9 mouse cellular contexts compared by ENCODE assay signal in genomic region chr17:78401713-78402112, GRCm38 (mm10). TPM values are rescaled to one million over a fixed set of nuclear protein-coding genes. Genes with fewer than 3 reads are reported as not detected.
A peak's percentile ranks its signal among the peaks of the same experiment; 100 is the strongest.
DNase-seq lines count a peak whose midpoint lies in the region; ATAC-seq and TF ChIP-seq lines count a peak whose summit lies in the region.
"Had no signal": no experiment of that assay in that cellular context is flagged by ENCODE, and none has a peak within 500 bp of the region (broad histone marks: within the 10 kb centered on the region; RNA-seq: fewer than 3 reads in every experiment).

No protein-coding gene starts in this region.

- H3K27ac ChIP-seq in lung, embryonic 14.5 days (ENCODE audit: low read depth) = no peak overlapping the region
- H3K27ac ChIP-seq in layer of hippocampus, adult 2 months = no peak overlapping the region

- 53% methylated on average over 4 of the region's 4 CpGs for WGBS in lung, embryonic 14.5 days
- 35% methylated on average over 4 of the region's 4 CpGs for WGBS in lung, adult 2 months

- no peak overlapping the region for H3K9ac ChIP-seq in lung, embryonic 14.5 days

- no peak overlapping the region for H3K4me2 ChIP-seq in lung, embryonic 14.5 days

- no peak for TF ChIP-seq POLR2A in lung, adult 2 months (IDR thresholded peaks at IDR 0.05; ENCODE audit: borderline replicate concordance, extremely low read depth, low read depth, low read length)

- H3K9me3 ChIP-seq in lung, embryonic 14.5 days (ENCODE audit: low read depth, low read length) = no peaks in the 10 kb centered on the region

- H3K4me3 ChIP-seq in lung, embryonic 14.5 days (ENCODE audit: low read depth, low read length) = no peak overlapping the region
- H3K4me3 ChIP-seq in lung, adult 2 months (replicated peaks; ENCODE audit: extremely low read depth, low read depth, low read length) = no peak overlapping the region
- H3K4me3 ChIP-seq in layer of hippocampus, adult 2 months = no peak overlapping the region

- peaks cover 10% of the 10 kb centered on the region; the same call in 1 of the 2 replicates for H3K4me1 ChIP-seq in lung, embryonic 14.5 days (ENCODE audit: insufficient read depth)
- peaks cover 10% of the 10 kb centered on the region for H3K4me1 ChIP-seq in lung, adult 2 months (ENCODE audit: control insufficient read depth, insufficient read depth, low read length)

- no peaks in the 10 kb centered on the region for H3K27me3 ChIP-seq in lung, embryonic 14.5 days (ENCODE audit: insufficient read depth, low read length)

- TF ChIP-seq CTCF in lung, embryonic 14.5 days (IDR thresholded peaks at IDR 0.05; ENCODE audit: low read depth) = no peak
- no peak for TF ChIP-seq CTCF in lung, adult 2 months (IDR thresholded peaks at IDR 0.05; ENCODE audit: insufficient read depth, low read length)
- no peak for TF ChIP-seq CTCF in layer of hippocampus, adult 2 months (conservative IDR thresholded peaks at IDR 0.05)

- peaks cover 23% of the 10 kb centered on the region for H3K36me3 ChIP-seq in lung, embryonic 14.5 days (ENCODE audit: insufficient read depth)

- peak; percentile 79; the same call in 1 of the 2 replicates for ATAC-seq in lung, embryonic 14.5 days (ENCODE audit: insufficient read depth)

- intact Hi-C loops in left cerebral cortex, postnatal 10 days (cut with DNase I) = no loop called here

- DNase-seq in heart, adult 11 months = peak; percentile 94
- DNase-seq in heart, adult 18-20 months = no peak
- DNase-seq in lung, embryonic 14.5 days = no peak
- no peak for DNase-seq in lung, adult 2 months
- peak; percentile 87 to 90 for DNase-seq in cerebellum, postnatal 25 days
- DNase-seq in lung, postnatal 4 days = peak; percentile 28 to 59
- no peak for DNase-seq in left cerebral cortex, postnatal 10 days (ENCODE audit: extremely low spot score in 1 of 2, low spot score in 2 of 2)
- no peak for DNase-seq in layer of hippocampus, adult 2 months (ENCODE audit: low spot score in 2 of 2)
- DNase-seq: gastrocnemius, postnatal 14 days had no signal

RNA-seq across cellular contexts. Expression of gene Fez2, which starts 16.2 kb away (rescaled TPM):
- 10 to 100 TPM; 76.5 to 91.8 TPM for total RNA-seq in heart, adult 18-20 months (2021)
- polyA plus RNA-seq in lung, embryonic 14.5 days (2014; fragmentation: Nextera tagmentation; extraction: Ambion mirVana) = 43.5 and 45.0 TPM in 2 replicates
- 29.5 and 40.0 TPM in 2 replicates for polyA plus RNA-seq in lung, adult 2 months (2012; rRNA removed)
- 10 to 100 TPM; 39.6 to 43.9 TPM for total RNA-seq in left cerebral cortex, postnatal 10 days (2021)
- 10 to 100 TPM; 30.9 to 32.1 TPM for total RNA-seq in layer of hippocampus, adult 2 months (2021)

Comparison
In these comparisons a context has a peak if more than half of its experiments do, and no peak if none do; other contexts are left out.
1. DNase-seq: peak in heart, adult 11 months (single experiment), cerebellum, postnatal 25 days (2 of 2) and lung, postnatal 4 days (2 of 2); none in heart, adult 18-20 months (0 of 2), lung, embryonic 14.5 days (single experiment), lung, adult 2 months (single experiment), left cerebral cortex, postnatal 10 days (0 of 2) and layer of hippocampus, adult 2 months (0 of 2).